Mouse (Mus musculus) left cerebral cortex, postnatal 10 days (tissue): ENCODE measurements around the gene Gm28372. TPM values are rescaled to one million over a fixed set of nuclear protein-coding genes. Genes with fewer than 3 reads are reported as not detected.

Experiments
- DNase-seq, 2 experiments: peaks; one replicate each; pipeline ENCODE4 v3.0.0; 2021 to 2022; ENCODE audit warnings: low spot score in 2 of 2, mixed read lengths in 1 of 2; ENCODE audit errors: extremely low spot score in 1 of 2
- intact Hi-C: fragments of 180-260 bp; cut with DNase I; formaldehyde crosslinking; loops from one replicate; pipeline ENCODE4 v1.15.1; 2025
- total RNA-seq, 2 experiments: library from RNA; stranded (reverse); gene quantifications; 2 replicates each; pipeline ENCODE4 v1.2.3; 2021

Gene Gm28372
- total RNA-seq, 2 experiments from 2014 or later: not detected

- intact Hi-C loops: no loop called here
- no peak for DNase-seq
Observed at GRCm38 (mm10) chr2:130448449-130448848, 43.4 kb downstream of the Gm28372 start.

GRCm38 (mm10) chr2:130449021-130449793, 44.2 kb downstream of the Gm28372 start:
- intact Hi-C loops: no loop called here
- no peak for DNase-seq

DNA sequence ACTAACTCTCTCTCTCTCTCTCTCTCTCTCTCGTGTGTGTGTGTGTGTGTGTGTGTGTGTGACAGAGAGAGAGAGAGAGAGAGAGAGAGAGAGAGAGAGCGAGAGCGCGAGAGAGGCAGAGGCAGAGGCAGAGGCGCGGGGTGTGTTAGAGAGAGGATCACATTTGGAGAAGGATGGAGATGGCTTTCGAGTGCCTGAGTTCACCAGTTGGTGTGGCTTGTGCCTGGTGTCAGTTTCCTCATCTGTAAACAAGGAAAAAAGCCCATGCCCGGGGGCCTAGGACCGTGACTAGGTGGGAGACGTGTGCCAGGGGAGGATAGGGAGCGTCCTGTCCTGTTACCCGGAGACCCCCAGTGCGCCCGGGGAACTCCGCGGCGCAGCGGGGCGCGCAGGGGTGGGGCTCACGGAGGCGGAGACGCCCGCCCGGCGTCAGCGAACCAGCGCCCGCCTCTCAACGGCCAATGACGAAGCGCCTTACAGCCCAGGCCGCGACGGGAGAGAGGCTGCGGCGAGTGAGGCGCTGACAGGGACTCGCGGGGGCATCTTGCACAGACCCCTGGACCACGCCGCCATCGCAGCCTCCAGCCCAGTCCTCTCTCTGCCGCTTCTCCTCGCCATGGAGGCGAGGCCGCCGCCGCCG, 44.9 kb downstream of the Gm28372 start, which contains the start of gene Ptpra:
Gene Ptpra (plus strand): TSS at position 485 of the 640 bp plus-strand sequence.
- intact Hi-C loops: loop anchor here (5.0 kb wide), 1 partner anchor 62 kb away; no protein-coding TSS in a partner anchor
- DNase-seq: peak; percentile 88 to 94

GRCm38 (mm10) chr2:130450434-130450796, 45.4 kb downstream of the Gm28372 start:
- peak in 1 of 2 experiments; percentile 87 for DNase-seq
- intact Hi-C loops: loop anchor here (5.0 kb wide), 1 partner anchor 62 kb away; no protein-coding TSS in a partner anchor

- no peak for DNase-seq
- intact Hi-C loops: loop anchor here (5.0 kb wide), 1 partner anchor 61 kb away; no protein-coding TSS in a partner anchor
Observed at GRCm38 (mm10) chr2:130451086-130451726, 46.2 kb downstream of the Gm28372 start.

- intact Hi-C loops: loop anchor here (5.0 kb wide), 1 partner anchor 61 kb away; no protein-coding TSS in a partner anchor
- peak in 1 of 2 experiments; percentile 40 for DNase-seq
Observed at GRCm38 (mm10) chr2:130451727-130452090, 46.7 kb downstream of the Gm28372 start.

GRCm38 (mm10) chr2:130452266-130452665, 47.2 kb downstream of the Gm28372 start:
- no peak for DNase-seq
- intact Hi-C loops: loop anchor here (5.0 kb wide), 1 partner anchor 60 kb away; no protein-coding TSS in a partner anchor

GRCm38 (mm10) chr2:130453421-130453820, 48.4 kb downstream of the Gm28372 start:
- intact Hi-C loops: loop anchor here (5.0 kb wide), 1 partner anchor 59 kb away; no protein-coding TSS in a partner anchor

GRCm38 (mm10) chr2:130454748-130455370, 49.8 kb downstream of the Gm28372 start:
- intact Hi-C loops: loop anchor here (5.0 kb wide), 1 partner anchor 57 kb away; no protein-coding TSS in a partner anchor
- peak; percentile 43 to 46 for DNase-seq

More at GRCm38 (mm10) chr2:130453421-130453820, 48.4 kb downstream of the Gm28372 start:
- DNase-seq: no peak

Other genes starting within 250 kb of the Gm28372 start
- gene Snrpb, start 225.8 kb upstream of the Gm28372 start, total RNA-seq: 100 to 1,000 TPM; 108 to 112 TPM
- gene Tmc2, start 210.0 kb upstream of the Gm28372 start, total RNA-seq: not detected
- gene Nop56, start 130.8 kb upstream of the Gm28372 start, total RNA-seq: 100 to 1,000 TPM; 174 to 183 TPM
- 100 to 1,000 TPM; 210 to 228 TPM for gene Idh3b, start 120.7 kb upstream of the Gm28372 start, total RNA-seq
- 10 to 100 TPM; 12.2 to 13.0 TPM for gene Ebf4, start 110.1 kb upstream of the Gm28372 start, total RNA-seq
- 10 to 100 TPM; 16.9 to 20.9 TPM for gene Cpxm1, start 7.7 kb upstream of the Gm28372 start, total RNA-seq
- gene 1700020A23Rik, start within 50 bp of the Gm28372 start, total RNA-seq: not detected
- gene Tmem239, start 1.2 kb downstream of the Gm28372 start, total RNA-seq: not detected
- gene Vps16, start 19.1 kb downstream of the Gm28372 start, total RNA-seq: 100 to 1,000 TPM in 1 of 2 experiments, 10 to 100 TPM in 1; 83.9 to 105 TPM
- 10 to 100 TPM; 22.8 to 23.4 TPM for gene Pced1a, start 19.5 kb downstream of the Gm28372 start, total RNA-seq
- gene Ptpra, start 45.0 kb downstream of the Gm28372 start, total RNA-seq: 100 to 1,000 TPM; 257 to 262 TPM
- 10 to 100 TPM; 67.1 to 73.0 TPM for gene Mrps26, start 158.5 kb downstream of the Gm28372 start, total RNA-seq
- under 1 TPM in 1 of 2 experiments, not detected in 1; 0.84 TPM for gene Oxt, start 170.9 kb downstream of the Gm28372 start, total RNA-seq
- 1 to 10 TPM in 1 of 2 experiments, under 1 TPM in 1; 0.77 to 1.8 TPM for gene Avp, start 177.3 kb downstream of the Gm28372 start, total RNA-seq
- 1 to 10 TPM; 8.0 TPM for gene Fastkd5, start 224.8 kb downstream of the Gm28372 start, total RNA-seq
- 1 to 10 TPM; 8.5 to 8.7 TPM for gene Ubox5, start 224.8 kb downstream of the Gm28372 start, total RNA-seq
- gene Lzts3, start 237.6 kb downstream of the Gm28372 start, total RNA-seq: 10 to 100 TPM; 45.3 to 46.8 TPM